Mouse (Mus musculus): ENCODE data around the gene Xpo6. TPM values are rescaled to one million over a fixed set of nuclear protein-coding genes. Genes with fewer than 3 reads are reported as not detected.

The Xpo6 gene
- polyA plus RNA-seq, 1 experiment from 2014 or later, result 68.3 TPM

- ATAC-seq (ENCODE audit: low FRiP score, low read depth), result no peak
- 96% methylated on average over 1 of the region's 1 CpGs for WGBS
- Histone ChIP-seq H3K9ac (replicated peaks) (no peak overlapping the region), H3K27ac (replicated peaks) (no peak overlapping the region), H3K4me3 (no peak overlapping the region), H3K4me2 (replicated peaks) (no peak overlapping the region), H3K4me1 (0 out of 2 replicates have a peak, but pooled peaks cover 3% of the 10 kb centered on the region), H3K9me3 (no peaks in the 10 kb centered on the region), H3K36me3 (no peaks in the 10 kb centered on the region), H3K27me3 (no peaks in the 10 kb centered on the region)
These were observed 10.8 kb downstream of the Xpo6 start for GRCm38 (mm10) chr7:126189517-126189916.

GRCm38 (mm10) chr7:126185999-126186398, 14.3 kb downstream of the Xpo6 start:
- Histone ChIP-seq H3K4me3 (no peak overlapping the region), H3K9me3 (no peaks in the 10 kb centered on the region), H3K27me3 (no peaks in the 10 kb centered on the region), H3K36me3 (no peaks in the 10 kb centered on the region), H3K4me2 (replicated peaks) (no peak overlapping the region), H3K4me1 (peaks cover 12% of the 10 kb centered on the region), H3K9ac (replicated peaks) (no peak overlapping the region), H3K27ac (replicated peaks) (no peak overlapping the region)
- no peak for ATAC-seq (ENCODE audit: low FRiP score, low read depth)

- Histone ChIP-seq H3K27ac (replicated peaks) (no peak overlapping the region), H3K9ac (replicated peaks) (no peak overlapping the region)
- WGBS, result 67% methylated on average over 1 of the region's 1 CpGs
These were observed 16.7 kb downstream of the Xpo6 start for GRCm38 (mm10) chr7:126183583-126183982.

GRCm38 (mm10) chr7:126181487-126181886, 18.8 kb downstream of the Xpo6 start:
- no peaks in the 10 kb centered on the region for H3K9me3 ChIP-seq
- ATAC-seq (ENCODE audit: low FRiP score, low read depth), result no peak
- no peak overlapping the region for H3K9ac ChIP-seq (replicated peaks)
- no peaks in the 10 kb centered on the region for H3K27me3 ChIP-seq
- H3K4me2 ChIP-seq (replicated peaks), result no peak overlapping the region
- peaks cover 10% of the 10 kb centered on the region for H3K4me1 ChIP-seq
- no peak overlapping the region for H3K27ac ChIP-seq (replicated peaks)
- H3K4me3 ChIP-seq, result no peak overlapping the region
- no peaks in the 10 kb centered on the region for H3K36me3 ChIP-seq

More at GRCm38 (mm10) chr7:126183583-126183982, 16.7 kb downstream of the Xpo6 start:
- no peak for ATAC-seq (ENCODE audit: low FRiP score, low read depth)
- H3K36me3 ChIP-seq, result no peaks in the 10 kb centered on the region
- no peaks in the 10 kb centered on the region for H3K9me3 ChIP-seq
- H3K4me2 ChIP-seq (replicated peaks), result no peak overlapping the region
- H3K4me1 ChIP-seq, result peaks cover 10% of the 10 kb centered on the region
- H3K27me3 ChIP-seq, result no peaks in the 10 kb centered on the region
- no peak overlapping the region for H3K4me3 ChIP-seq

GRCm38 (mm10) chr7:126180956-126181355, 19.3 kb downstream of the Xpo6 start:
- Histone ChIP-seq H3K9ac (replicated peaks) (no peak overlapping the region), H3K36me3 (no peaks in the 10 kb centered on the region), H3K27ac (replicated peaks) (no peak overlapping the region), H3K4me1 (peaks cover 10% of the 10 kb centered on the region), H3K9me3 (no peaks in the 10 kb centered on the region), H3K4me2 (replicated peaks) (no peak overlapping the region), H3K27me3 (no peaks in the 10 kb centered on the region), H3K4me3 (no peak overlapping the region)
- 86% methylated on average over 3 of the region's 3 CpGs for WGBS
- ATAC-seq (ENCODE audit: low FRiP score, low read depth), result no peak

- Histone ChIP-seq H3K36me3 (no peaks in the 10 kb centered on the region), H3K4me1 (peaks cover 10% of the 10 kb centered on the region), H3K27me3 (no peaks in the 10 kb centered on the region), H3K27ac (replicated peaks) (no peak overlapping the region), H3K4me3 (no peak overlapping the region), H3K9ac (replicated peaks) (no peak overlapping the region), H3K9me3 (no peaks in the 10 kb centered on the region), H3K4me2 (replicated peaks) (no peak overlapping the region)
- ATAC-seq (ENCODE audit: low FRiP score, low read depth), result no peak
These were observed 21.5 kb downstream of the Xpo6 start for GRCm38 (mm10) chr7:126178804-126179203.

- Histone ChIP-seq H3K27ac (replicated peaks) (no peak overlapping the region), H3K4me2 (replicated peaks) (no peak overlapping the region), H3K9ac (replicated peaks) (no peak overlapping the region), H3K36me3 (peaks cover 17% of the 10 kb centered on the region; the same call in 1 of the 2 replicates), H3K9me3 (no peaks in the 10 kb centered on the region), H3K4me3 (no peak overlapping the region), H3K27me3 (no peaks in the 10 kb centered on the region), H3K4me1 (no peaks in the 10 kb centered on the region)
- WGBS, result 94% methylated on average over 12 of the region's 12 CpGs
- no peak for ATAC-seq (ENCODE audit: low FRiP score, low read depth)
These were observed 24.3 kb downstream of the Xpo6 start for GRCm38 (mm10) chr7:126175999-126176398.

- H3K4me1 ChIP-seq, result no peaks in the 10 kb centered on the region
- peaks cover 20% of the 10 kb centered on the region for H3K36me3 ChIP-seq
- no peaks in the 10 kb centered on the region for H3K9me3 ChIP-seq
- no peak overlapping the region for H3K27ac ChIP-seq (replicated peaks)
- WGBS, result 92% methylated on average over 7 of the region's 7 CpGs
- H3K4me2 ChIP-seq (replicated peaks), result no peak overlapping the region
- no peaks in the 10 kb centered on the region for H3K27me3 ChIP-seq
- no peak for ATAC-seq (ENCODE audit: low FRiP score, low read depth)
- H3K9ac ChIP-seq (replicated peaks), result no peak overlapping the region
- H3K4me3 ChIP-seq, result no peak overlapping the region
These were observed 24.8 kb downstream of the Xpo6 start for GRCm38 (mm10) chr7:126175456-126175855.

- ATAC-seq (ENCODE audit: low FRiP score, low read depth), result no peak
- Histone ChIP-seq H3K4me1 (no peaks in the 10 kb centered on the region), H3K36me3 (peaks cover 20% of the 10 kb centered on the region), H3K27ac (replicated peaks) (no peak overlapping the region), H3K4me2 (replicated peaks) (no peak overlapping the region), H3K4me3 (no peak overlapping the region), H3K9me3 (no peaks in the 10 kb centered on the region), H3K27me3 (no peaks in the 10 kb centered on the region), H3K9ac (replicated peaks) (no peak overlapping the region)
- WGBS, result 85% methylated on average over 2 of the region's 2 CpGs
These were observed 25.4 kb downstream of the Xpo6 start for GRCm38 (mm10) chr7:126174863-126175262.

- Histone ChIP-seq H3K27ac (replicated peaks) (no peak overlapping the region), H3K9ac (replicated peaks) (no peak overlapping the region), H3K9me3 (no peaks in the 10 kb centered on the region), H3K4me3 (no peak overlapping the region), H3K36me3 (peaks cover 34% of the 10 kb centered on the region), H3K4me1 (no peaks in the 10 kb centered on the region), H3K27me3 (no peaks in the 10 kb centered on the region), H3K4me2 (replicated peaks) (no peak overlapping the region)
- WGBS, result 79% methylated on average over 3 of the region's 3 CpGs
- no peak for ATAC-seq (ENCODE audit: low FRiP score, low read depth)
These were observed 28.3 kb downstream of the Xpo6 start for GRCm38 (mm10) chr7:126172001-126172400.

GRCm38 (mm10) chr7:126168584-126168983, 31.7 kb downstream of the Xpo6 start:
- H3K4me1 ChIP-seq, result no peaks in the 10 kb centered on the region
- H3K27ac ChIP-seq (replicated peaks), result no peak overlapping the region
- H3K36me3 ChIP-seq, result peaks cover 64% of the 10 kb centered on the region
- no peak overlapping the region for H3K4me3 ChIP-seq
- no peak overlapping the region for H3K9ac ChIP-seq (replicated peaks)
- ATAC-seq (ENCODE audit: low FRiP score, low read depth), result no peak
- 87% methylated on average over 6 of the region's 6 CpGs for WGBS
- H3K27me3 ChIP-seq, result no peaks in the 10 kb centered on the region
- H3K9me3 ChIP-seq, result no peaks in the 10 kb centered on the region
- no peak overlapping the region for H3K4me2 ChIP-seq (replicated peaks)

- H3K9ac ChIP-seq (replicated peaks), result no peak overlapping the region
- ATAC-seq (ENCODE audit: low FRiP score, low read depth), result no peak
- no peaks in the 10 kb centered on the region for H3K4me1 ChIP-seq
- H3K36me3 ChIP-seq, result peaks cover 58% of the 10 kb centered on the region
- no peak overlapping the region for H3K4me2 ChIP-seq (replicated peaks)
- no peak overlapping the region for H3K27ac ChIP-seq (replicated peaks)
- no peak overlapping the region for H3K4me3 ChIP-seq
- no peaks in the 10 kb centered on the region for H3K9me3 ChIP-seq
- no peaks in the 10 kb centered on the region for H3K27me3 ChIP-seq
- WGBS, result 72% methylated on average over 3 of the region's 3 CpGs
These were observed 32.9 kb downstream of the Xpo6 start for GRCm38 (mm10) chr7:126167426-126167825.

- Histone ChIP-seq H3K27me3 (no peaks in the 10 kb centered on the region), H3K9ac (replicated peaks) (no peak overlapping the region), H3K4me3 (no peak overlapping the region), H3K4me2 (replicated peaks) (no peak overlapping the region), H3K4me1 (no peaks in the 10 kb centered on the region), H3K9me3 (no peaks in the 10 kb centered on the region), H3K27ac (replicated peaks) (no peak overlapping the region), H3K36me3 (peaks cover 53% of the 10 kb centered on the region)
- no peak for ATAC-seq (ENCODE audit: low FRiP score, low read depth)
These were observed 33.7 kb downstream of the Xpo6 start for GRCm38 (mm10) chr7:126166571-126166970.

All from midbrain, embryonic 12.5 days (tissue).